Mouse (Mus musculus): Measurements from ENCODE around the gene Hcar1. TPM values are rescaled to one million over a fixed set of nuclear protein-coding genes. Genes with fewer than 3 reads are reported as not detected.

Gene Hcar1
- polyA plus RNA-seq (2012; rRNA removed), result 0.13 and 0.20 TPM in 2 replicates

GRCm38 (mm10) chr5:123879928-123880327 lies at the start of gene Hcar1:
TSS of gene Hcar1 (minus strand) at chr5:123880020.

GRCm38 (mm10) chr5:123927118-123927517 lies 47.3 kb upstream of the Hcar1 start, which contains the start of gene Gm43518:
TSS of gene Gm43518 (plus strand) at chr5:123927418.

DNA sequence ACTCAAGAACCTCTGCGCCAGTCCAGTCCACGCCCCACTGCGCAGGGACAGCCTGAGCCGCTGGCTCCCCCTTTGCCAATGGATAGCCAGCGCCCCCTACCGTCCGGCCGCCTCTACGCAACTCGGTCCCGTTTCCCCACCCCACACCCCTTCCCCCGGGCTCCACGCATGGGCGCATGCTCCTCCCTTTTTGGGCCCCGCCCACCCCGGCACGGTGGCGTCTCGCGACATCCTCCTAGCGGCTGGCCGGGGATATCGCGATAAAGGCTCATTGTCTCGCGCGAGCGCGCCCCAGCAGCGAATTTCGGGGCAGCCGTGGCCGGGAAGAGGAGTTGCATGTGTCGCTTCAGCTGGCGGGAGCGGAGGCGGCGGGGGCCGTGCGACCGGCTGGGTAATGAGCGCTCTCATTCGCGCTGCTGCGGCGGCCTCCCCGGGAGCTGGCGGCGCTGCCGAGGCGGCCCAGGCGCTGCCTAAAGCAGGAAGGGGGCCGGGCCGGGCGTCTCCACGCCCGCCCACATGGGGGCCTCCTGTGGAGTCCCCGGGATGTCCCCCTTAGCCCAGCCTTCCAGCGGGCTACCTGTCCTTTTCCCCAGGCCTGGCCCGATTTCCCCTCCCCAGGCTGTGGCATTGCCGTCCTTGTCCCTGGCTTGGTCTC lies 27.3 kb upstream of the Hcar1 start, which contains the start of gene Denr:
Denr (plus strand) TSS at position 200 of the 655 bp plus-strand sequence.

GRCm38 (mm10) chr5:123865365-123865764 lies 14.5 kb downstream of the Hcar1 start, which contains the start of gene Hcar2:
TSS of gene Hcar2 (minus strand) at chr5:123865499.

Other genes starting within 250 kb of the Hcar1 start
- gene Clip1, start 195.4 kb downstream of the Hcar1 start, polyA plus RNA-seq (2012; rRNA removed), result 6.1 and 6.7 TPM in 2 replicates
- 19.0 and 22.0 TPM in 2 replicates for gene Zcchc8, start 158.9 kb downstream of the Hcar1 start, polyA plus RNA-seq (2012; rRNA removed)
- gene Rsrc2, start 130.6 kb downstream of the Hcar1 start, polyA plus RNA-seq (2012; rRNA removed), result 32.0 and 33.3 TPM in 2 replicates
- 9.0 and 10.1 TPM in 2 replicates for gene Kntc1, start 130.3 kb downstream of the Hcar1 start, polyA plus RNA-seq (2012; rRNA removed)
- 0.87 and 1.2 TPM in 2 replicates for gene Hcar2, start 14.5 kb downstream of the Hcar1 start, polyA plus RNA-seq (2012; rRNA removed)
- gene Denr, start 27.2 kb upstream of the Hcar1 start, polyA plus RNA-seq (2012; rRNA removed), result 13.1 and 13.6 TPM in 2 replicates
- gene Gm43518, start 47.4 kb upstream of the Hcar1 start, polyA plus RNA-seq (2012; rRNA removed), result 0.35 and 0.64 TPM in 2 replicates
- gene Ccdc62, start 50.7 kb upstream of the Hcar1 start, polyA plus RNA-seq (2012; rRNA removed), result 2.7 and 3.3 TPM in 2 replicates
- gene Hip1r, start 93.6 kb upstream of the Hcar1 start, polyA plus RNA-seq (2012; rRNA removed), result 11.7 and 14.7 TPM in 2 replicates
- 12.8 and 15.4 TPM in 2 replicates for gene Vps37b, start 152.2 kb upstream of the Hcar1 start, polyA plus RNA-seq (2012; rRNA removed)
- 2.3 and 2.5 TPM in 2 replicates for gene Abcb9, start 215.8 kb upstream of the Hcar1 start, polyA plus RNA-seq (2012; rRNA removed)
- 13.9 and 14.7 TPM in 2 replicates for gene Ogfod2, start 232.3 kb upstream of the Hcar1 start, polyA plus RNA-seq (2012; rRNA removed)
- gene Arl6ip4, start 236.1 kb upstream of the Hcar1 start, polyA plus RNA-seq (2012; rRNA removed), result 35.2 and 39.3 TPM in 2 replicates

Measured in liver, embryonic 18 days (tissue).